Mouse (Mus musculus) adrenal gland, adult 8-10 months (tissue): ENCODE measurements at regions not wholly inside any gene's neighbourhood (a gene's known extent, or its start where the extent isn't known, plus 50 kb on each side); places are given as distances from the start of the nearest gene placed in this dataset.

ENCODE experiments used
- DNase-seq: peaks from one replicate; pipeline ENCODE4 v3.0.0; 2022

DNA sequence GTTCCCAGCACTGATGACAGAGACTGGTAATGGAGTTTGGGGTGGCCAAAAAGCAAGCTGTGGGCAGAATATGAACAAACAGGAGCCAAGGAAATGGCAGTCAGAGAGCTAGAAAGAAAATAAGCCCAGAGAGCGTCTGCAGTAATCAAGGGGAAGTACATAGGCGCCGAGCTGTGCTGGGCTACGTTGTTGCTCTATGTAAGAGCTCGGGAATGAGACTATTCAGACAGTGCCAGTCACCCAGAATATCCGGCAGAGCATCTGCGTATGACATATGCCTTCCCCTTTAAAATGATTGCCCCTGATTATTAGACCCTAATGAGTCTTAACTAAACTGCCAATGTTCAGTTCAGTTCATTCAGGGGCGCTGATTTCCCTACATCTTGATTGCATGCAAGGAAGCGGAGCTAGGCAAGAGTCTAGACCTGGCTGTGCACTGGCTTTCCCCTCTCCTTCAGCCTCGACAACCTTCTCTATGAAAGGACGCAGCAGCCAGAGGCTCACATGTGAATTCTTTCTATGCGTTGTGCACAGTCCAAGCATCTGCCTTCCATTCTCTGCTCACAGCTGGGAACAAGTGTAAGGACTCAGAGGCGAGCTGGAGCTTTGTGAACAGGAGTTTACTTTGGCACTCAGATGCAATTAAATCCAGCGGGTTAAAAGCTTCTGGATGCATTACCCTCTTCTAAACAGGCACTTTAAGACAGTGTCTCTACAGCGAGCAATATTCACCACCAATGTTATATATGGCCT lies 125.7 kb upstream of the Gdf10 start:
- DNase-seq, result no peak

GRCm38 (mm10) chr14:33804321-33804720 lies 119.1 kb upstream of the Gdf10 start:
- DNase-seq, result no peak

GRCm38 (mm10) chr14:33804721-33805120 lies 118.7 kb upstream of the Gdf10 start:
- no peak for DNase-seq

GRCm38 (mm10) chr14:33807196-33807595 lies 116.2 kb upstream of the Gdf10 start:
- DNase-seq, result no peak

GRCm38 (mm10) chr14:33808593-33809265 lies 114.7 kb upstream of the Gdf10 start:
- peak; percentile 32 for DNase-seq

GRCm38 (mm10) chr14:33810584-33810983 lies 112.8 kb upstream of the Gdf10 start:
- no peak for DNase-seq

DNA sequence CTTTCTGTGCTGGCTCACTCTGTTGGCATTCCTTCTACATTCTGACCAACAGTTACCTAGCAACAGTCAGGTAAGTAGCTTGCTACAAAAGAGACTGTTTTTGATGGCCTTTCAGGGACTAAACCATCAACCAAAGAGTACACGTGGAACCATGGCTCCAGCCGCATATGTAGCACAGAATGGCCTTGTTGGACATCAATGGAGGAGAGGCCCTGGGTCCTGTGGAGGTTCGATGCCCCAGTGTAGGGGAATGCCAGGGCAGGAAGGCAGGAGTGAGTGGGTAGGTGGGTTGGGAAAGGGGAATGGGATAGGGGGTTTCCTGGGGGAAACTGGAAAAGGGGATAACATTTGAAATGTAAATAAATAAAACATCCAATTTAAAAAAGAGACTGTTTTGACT lies 112.1 kb upstream of the Gdf10 start:
- no peak for DNase-seq

DNA sequence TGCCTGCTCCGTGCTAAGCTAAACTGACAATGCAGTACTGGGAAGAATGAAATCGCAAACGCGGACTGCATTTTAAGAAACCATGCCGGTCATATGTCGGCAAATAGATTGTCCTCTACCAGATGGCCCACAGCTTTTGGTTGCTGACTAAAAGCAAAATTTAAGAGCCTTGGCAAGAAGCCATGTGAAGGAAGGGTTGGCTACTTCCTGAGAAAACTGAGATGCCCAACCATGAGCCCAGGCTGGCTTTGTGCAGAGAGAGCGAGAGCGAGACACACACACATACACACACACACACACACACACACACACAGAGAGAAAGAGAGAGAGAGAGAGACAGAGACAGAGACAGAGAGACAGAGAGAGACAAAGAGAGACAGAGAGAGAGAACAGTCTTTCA lies 111.1 kb upstream of the Gdf10 start:
- DNase-seq, result no peak

- no peak for DNase-seq
These were observed 110.6 kb upstream of the Gdf10 start for GRCm38 (mm10) chr14:33812772-33813171.

GRCm38 (mm10) chr14:33813274-33813673 lies 110.1 kb upstream of the Gdf10 start:
- DNase-seq, result no peak

DNA sequence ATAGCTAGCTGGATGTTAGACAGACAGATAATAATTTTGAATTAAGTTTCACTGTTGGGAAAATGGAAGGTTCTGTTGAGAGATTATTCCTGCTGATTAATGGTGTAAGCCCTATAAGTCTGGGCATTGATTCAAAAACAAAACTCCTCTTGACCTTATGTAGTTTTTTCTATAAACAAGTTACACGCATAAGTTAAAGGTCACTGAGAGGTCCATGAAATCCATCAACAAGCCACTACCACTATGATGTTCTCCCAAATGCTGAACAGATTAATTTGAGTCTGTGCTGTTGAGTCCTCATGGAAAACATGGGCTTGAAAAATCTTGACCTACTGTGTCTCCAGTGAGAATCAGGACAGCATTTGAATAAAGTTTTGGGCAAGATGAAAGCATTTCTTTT lies 109.3 kb upstream of the Gdf10 start:
- DNase-seq, result no peak

DNA sequence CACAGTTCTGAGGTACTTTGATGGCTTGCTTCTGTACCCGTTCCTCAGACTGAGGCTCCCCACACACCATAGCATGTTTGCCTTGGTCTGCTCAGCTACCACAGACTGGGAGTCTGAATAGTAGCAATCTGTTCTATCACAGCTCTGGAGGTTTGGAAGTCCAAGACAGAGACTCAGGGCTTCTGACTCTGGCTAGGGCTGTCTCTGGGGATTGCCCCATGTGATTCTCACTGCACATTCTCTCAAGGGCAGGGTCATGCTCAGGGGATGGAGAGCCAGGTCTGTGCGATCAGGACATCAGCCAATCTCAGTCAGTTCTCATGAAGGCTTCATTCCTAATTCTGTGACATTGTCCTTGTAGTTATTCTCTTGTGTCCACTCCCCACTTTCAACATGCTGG lies 108.8 kb upstream of the Gdf10 start:
- no peak for DNase-seq

GRCm38 (mm10) chr14:33820541-33821260 lies 102.7 kb upstream of the Gdf10 start:
- DNase-seq, result no peak

DNA sequence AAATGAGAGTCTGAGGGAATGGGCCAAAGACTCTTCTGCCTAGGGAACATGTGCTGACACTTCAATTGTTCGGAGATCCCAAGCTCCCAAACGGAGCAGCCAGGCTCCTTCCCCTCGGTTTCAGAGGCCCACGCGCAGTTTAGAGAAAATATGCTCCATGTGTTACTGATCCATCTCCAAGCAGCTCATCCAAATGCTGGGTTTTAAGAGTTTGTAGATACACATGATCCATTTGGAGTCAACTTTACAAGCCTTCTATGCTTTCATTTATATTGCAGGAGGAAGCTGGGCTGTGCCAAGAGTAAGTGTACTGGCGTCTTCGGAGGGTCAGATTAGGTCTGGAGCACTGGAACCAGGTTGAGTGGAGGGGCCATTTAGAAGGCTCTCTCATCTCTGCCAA lies 102.0 kb upstream of the Gdf10 start:
- DNase-seq, result no peak

- DNase-seq, result no peak
These were observed 98.9 kb upstream of the Gdf10 start for GRCm38 (mm10) chr14:33824421-33824874.

- DNase-seq, result no peak
These were observed 97.3 kb upstream of the Gdf10 start for GRCm38 (mm10) chr14:33826003-33826644.

DNA sequence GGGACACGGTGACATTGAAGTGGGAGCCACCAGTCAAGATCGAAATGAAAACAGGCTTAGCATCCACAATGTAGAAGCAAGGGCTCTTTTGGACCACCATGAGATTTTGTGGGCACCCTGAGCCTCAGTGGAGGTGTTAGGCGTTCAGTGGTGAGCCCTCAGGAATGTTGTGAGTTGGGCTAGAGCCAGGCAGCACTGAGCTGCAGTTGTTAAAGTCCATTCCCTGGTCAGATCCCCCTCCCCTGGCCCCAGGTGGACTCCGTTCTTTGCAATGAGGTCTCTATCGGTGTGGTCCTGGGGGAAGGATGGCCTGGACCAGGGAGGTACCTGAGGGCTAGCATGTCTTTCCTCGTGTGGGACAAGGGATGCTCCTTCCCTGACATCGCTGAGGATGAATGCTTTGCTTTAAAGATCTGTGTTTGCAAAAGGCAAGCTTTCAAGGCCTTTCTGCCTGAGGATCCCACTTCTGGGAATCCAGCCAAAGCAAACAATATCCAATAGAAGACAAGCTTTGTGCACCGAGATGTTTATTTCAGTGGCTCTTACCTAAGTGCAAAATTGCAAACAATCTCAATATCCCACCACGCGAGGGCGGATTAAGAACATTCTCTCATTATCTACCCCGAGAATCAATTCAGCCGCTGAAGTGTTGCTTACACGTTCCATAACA lies 90.6 kb upstream of the Gdf10 start:
- peak; percentile 11 for DNase-seq

DNA sequence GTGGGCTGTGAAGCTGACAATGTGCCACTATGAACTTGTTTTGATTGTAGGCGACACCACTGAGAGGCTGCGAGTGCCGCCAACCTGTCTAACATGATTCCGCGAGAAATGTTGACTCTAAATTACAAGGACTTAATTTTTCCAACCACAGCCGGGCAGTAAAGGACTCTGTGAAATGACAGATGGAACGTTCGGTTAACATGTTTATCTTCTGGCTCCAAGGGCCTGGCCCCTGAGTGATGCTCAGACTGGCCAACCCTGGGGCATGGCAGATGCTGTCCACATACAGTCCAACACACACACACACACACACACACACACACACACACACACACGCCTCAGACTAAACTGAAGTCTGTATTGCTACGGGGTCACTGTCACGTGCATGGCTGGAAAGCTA lies 87.0 kb upstream of the Gdf10 start:
- DNase-seq, result no peak

- no peak for DNase-seq
These were observed 81.6 kb upstream of the Gdf10 start for GRCm38 (mm10) chr14:33841821-33842220.

- no peak for DNase-seq
These were observed 69.9 kb upstream of the Gdf10 start for GRCm38 (mm10) chr14:33853499-33853898.

GRCm38 (mm10) chr14:33854181-33854580 lies 69.2 kb upstream of the Gdf10 start:
- DNase-seq, result peak; percentile 17

GRCm38 (mm10) chr14:33856992-33857391 lies 66.4 kb upstream of the Gdf10 start:
- DNase-seq, result no peak
